Mouse (Mus musculus) layer of hippocampus, adult 2 months (tissue): ENCODE measurements around the gene Rara. TPM values are rescaled to one million over a fixed set of nuclear protein-coding genes. Genes with fewer than 3 reads are reported as not detected.
A peak's percentile ranks its signal among the peaks of the same experiment; 100 is the strongest.

Experiments
- DNase-seq, 2 experiments: peaks; one replicate each; pipeline ENCODE4 v3.0.0; 2022; ENCODE audit warnings: low spot score in 2 of 2
- H3K27ac ChIP-seq: fragments of 200-600 bp; 2 replicates; pipeline ENCODE4 v1.8.1; 2022
- H3K4me3 ChIP-seq: fragments of 200-600 bp; 2 replicates; pipeline ENCODE4 v1.8.1; 2022; ENCODE audit warnings: mild to moderate bottlenecking
- CTCF ChIP-seq: fragments of 200-600 bp; conservative IDR thresholded peaks from 2 replicates; pipeline ENCODE4 v1.8.1; 2022; ENCODE audit warnings: antibody characterized with exemption, mild to moderate bottlenecking, moderate library complexity
- long read RNA-seq, 2 experiments: library from polyadenylated mRNA; stranded (forward); transcript quantifications; one replicate each; pipeline ENCODE4 v2.0.0; 2021; ENCODE audit warnings: borderline mapping rate in 2 of 2
- total RNA-seq, 2 experiments: library from RNA; stranded (reverse); gene quantifications; 2 replicates each; pipeline ENCODE4 v1.2.3; 2021

The Rara gene
- 10 to 100 TPM; 15.4 to 19.0 TPM for total RNA-seq
- long read RNA-seq, experiment 1, transcript Rara-202 (8 exons, 3,238 nt) = major isoform, 6 of 18 reads
- long read RNA-seq, experiment 1, partial matches to known transcripts = 7 of 18 reads
- long read RNA-seq, experiment 1, other reads (novel, unspliced or antisense) = 2 of 18 reads
- long read RNA-seq, experiment 2, partial matches to known transcripts = 6 of 9 reads
- long read RNA-seq, experiment 2, other reads (novel, unspliced or antisense) = 2 of 9 reads

GRCm38 (mm10) chr11:98927438-98928076 is at the start of gene Rara:
Gene Rara, plus strand, starts transcription at chr11:98927818.
- TF ChIP-seq CTCF = no peak
- Histone ChIP-seq H3K27ac (peak within 1 kb of the TSS; percentile 62), H3K4me3 (peak within 1 kb of the TSS; percentile 62)
- DNase-seq = no peak

DNA sequence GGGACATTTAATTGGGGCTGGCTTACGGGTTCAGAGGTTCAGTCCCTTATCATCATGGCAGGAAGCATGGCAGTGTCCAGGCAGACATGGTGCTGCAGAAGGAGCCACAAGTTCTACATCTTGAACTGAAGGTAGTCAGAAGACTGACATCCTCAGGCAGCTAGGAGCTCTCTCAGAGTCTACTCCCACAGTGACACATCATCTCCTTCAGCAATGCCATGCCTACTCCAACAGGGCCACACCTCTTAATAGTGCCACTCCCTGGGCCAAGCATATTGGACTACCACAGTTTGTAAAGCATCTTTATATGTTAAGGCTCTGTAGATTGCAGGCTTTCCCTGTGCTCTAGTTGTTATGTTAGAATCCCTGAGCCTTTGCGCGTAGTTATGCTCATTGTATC is 39.9 kb upstream of the Rara start:
- DNase-seq = no peak
- Histone ChIP-seq H3K27ac (no peak overlapping the region), H3K4me3 (no peak overlapping the region)
- TF ChIP-seq CTCF = no peak

- H3K27ac ChIP-seq = no peak overlapping the region
- H3K4me3 ChIP-seq = no peak overlapping the region
- no peak for DNase-seq
- no peak for TF ChIP-seq CTCF
Observed at GRCm38 (mm10) chr11:98889077-98889476, 38.5 kb upstream of the Rara start.

GRCm38 (mm10) chr11:98889977-98890376 is 37.6 kb upstream of the Rara start:
- Histone ChIP-seq H3K27ac (no peak overlapping the region), H3K4me3 (no peak overlapping the region)
- DNase-seq = no peak
- no peak for TF ChIP-seq CTCF

DNA sequence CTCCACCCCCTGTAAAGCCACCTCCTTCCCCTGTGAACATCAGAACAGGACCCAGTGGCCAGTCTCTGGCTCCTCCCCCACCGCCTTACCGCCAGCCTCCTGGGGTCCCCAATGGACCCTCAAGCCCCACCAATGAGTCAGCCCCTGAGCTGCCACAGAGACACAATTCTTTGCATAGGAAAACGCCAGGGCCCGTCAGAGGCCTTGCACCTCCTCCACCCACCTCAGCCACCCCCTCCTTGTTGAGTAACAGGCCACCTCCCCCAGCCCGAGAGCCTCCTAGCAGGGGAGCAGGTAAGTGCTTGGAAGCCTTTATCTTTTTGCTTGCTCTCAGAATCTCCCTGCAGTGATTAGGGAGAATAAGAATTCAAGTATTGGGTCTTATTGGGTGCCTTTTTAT is 35.2 kb upstream of the Rara start:
- H3K27ac ChIP-seq = no peak overlapping the region
- H3K4me3 ChIP-seq = no peak overlapping the region
- DNase-seq = no peak
- TF ChIP-seq CTCF = no peak

GRCm38 (mm10) chr11:98900529-98901125 is 27.0 kb upstream of the Rara start:
- DNase-seq = no peak
- Histone ChIP-seq H3K27ac (no peak overlapping the region), H3K4me3 (no peak overlapping the region)
- no peak for TF ChIP-seq CTCF

- DNase-seq = no peak
- H3K4me3 ChIP-seq = no peak overlapping the region
- no peak overlapping the region for H3K27ac ChIP-seq
- no peak for TF ChIP-seq CTCF
Observed at GRCm38 (mm10) chr11:98902621-98903245, 24.9 kb upstream of the Rara start.

DNA sequence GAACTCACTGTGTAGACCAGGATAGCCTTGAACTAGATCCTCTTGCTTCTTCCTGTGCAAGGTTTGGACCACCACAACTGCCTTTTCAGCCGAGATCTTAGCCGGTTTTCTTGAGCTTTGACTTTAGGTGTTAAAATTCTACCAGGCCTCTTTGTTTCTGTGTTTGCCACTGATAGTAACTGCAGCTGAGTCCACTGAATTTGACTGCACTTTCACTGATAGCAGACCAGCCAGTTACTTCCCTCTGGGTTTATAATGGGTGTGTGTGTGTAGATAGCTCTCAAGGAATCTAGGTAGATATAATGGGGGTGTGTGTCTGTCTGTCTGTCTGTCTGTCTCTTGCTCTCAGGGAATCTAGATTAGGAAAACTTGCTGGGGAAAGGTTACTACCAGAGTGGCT is 23.0 kb upstream of the Rara start:
- DNase-seq = no peak
- Histone ChIP-seq H3K4me3 (no peak overlapping the region), H3K27ac (no peak overlapping the region)
- no peak for TF ChIP-seq CTCF

- Histone ChIP-seq H3K4me3 (no peak overlapping the region), H3K27ac (no peak overlapping the region)
- DNase-seq = no peak
- TF ChIP-seq CTCF = no peak
Observed at GRCm38 (mm10) chr11:98905033-98905432, 22.6 kb upstream of the Rara start.

GRCm38 (mm10) chr11:98905583-98905982 is 22.0 kb upstream of the Rara start:
- Histone ChIP-seq H3K4me3 (no peak overlapping the region), H3K27ac (no peak overlapping the region)
- no peak for DNase-seq
- no peak for TF ChIP-seq CTCF

GRCm38 (mm10) chr11:98907063-98907436 is 20.6 kb upstream of the Rara start:
- no peak for DNase-seq
- H3K27ac ChIP-seq = no peak overlapping the region
- no peak for TF ChIP-seq CTCF
- H3K4me3 ChIP-seq = peak overlapping the region; percentile 57

- Histone ChIP-seq H3K27ac (no peak within 1 kb of the TSS), H3K4me3 (peak within 1 kb of the TSS; percentile 57)
- DNase-seq = peak; percentile 93 to 94
- TF ChIP-seq CTCF = no peak
Observed at GRCm38 (mm10) chr11:98907437-98908173, 20.0 kb upstream of the Rara start, which contains the start of gene Cdc6. Gene Cdc6, plus strand, starts transcription at chr11:98907801.

DNA sequence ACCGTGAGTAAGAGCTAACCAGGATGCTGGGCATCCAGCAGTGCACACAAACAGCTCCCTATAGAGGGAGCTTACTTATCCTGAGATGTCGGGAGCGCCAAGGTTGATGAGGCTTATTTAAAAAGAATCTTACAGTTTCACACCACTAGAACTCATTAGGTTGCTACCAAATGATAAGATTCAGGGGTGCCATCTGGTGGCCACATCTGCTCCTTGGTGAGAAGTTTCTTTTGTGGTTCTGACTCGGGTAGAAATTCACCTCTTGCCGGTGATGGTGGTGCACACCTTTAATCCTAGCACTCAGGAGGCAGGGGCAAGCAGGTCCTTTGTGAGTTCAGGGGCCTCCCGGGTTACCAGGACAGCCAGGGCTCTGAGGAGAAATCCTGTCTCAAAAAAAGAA is 18.0 kb upstream of the Rara start:
- TF ChIP-seq CTCF = peak; percentile 83
- no peak overlapping the region for H3K27ac ChIP-seq
- H3K4me3 ChIP-seq = no peak overlapping the region
- DNase-seq = peak; percentile 67 to 70
